Mouse (Mus musculus): ENCODE results near the gene Tcf12. TPM values are rescaled to one million over a fixed set of nuclear protein-coding genes. Genes with fewer than 3 reads are reported as not detected.

Tcf12 gene
- total RNA-seq, 2 experiments from 2014 or later: 36.2 to 105 TPM

DNA sequence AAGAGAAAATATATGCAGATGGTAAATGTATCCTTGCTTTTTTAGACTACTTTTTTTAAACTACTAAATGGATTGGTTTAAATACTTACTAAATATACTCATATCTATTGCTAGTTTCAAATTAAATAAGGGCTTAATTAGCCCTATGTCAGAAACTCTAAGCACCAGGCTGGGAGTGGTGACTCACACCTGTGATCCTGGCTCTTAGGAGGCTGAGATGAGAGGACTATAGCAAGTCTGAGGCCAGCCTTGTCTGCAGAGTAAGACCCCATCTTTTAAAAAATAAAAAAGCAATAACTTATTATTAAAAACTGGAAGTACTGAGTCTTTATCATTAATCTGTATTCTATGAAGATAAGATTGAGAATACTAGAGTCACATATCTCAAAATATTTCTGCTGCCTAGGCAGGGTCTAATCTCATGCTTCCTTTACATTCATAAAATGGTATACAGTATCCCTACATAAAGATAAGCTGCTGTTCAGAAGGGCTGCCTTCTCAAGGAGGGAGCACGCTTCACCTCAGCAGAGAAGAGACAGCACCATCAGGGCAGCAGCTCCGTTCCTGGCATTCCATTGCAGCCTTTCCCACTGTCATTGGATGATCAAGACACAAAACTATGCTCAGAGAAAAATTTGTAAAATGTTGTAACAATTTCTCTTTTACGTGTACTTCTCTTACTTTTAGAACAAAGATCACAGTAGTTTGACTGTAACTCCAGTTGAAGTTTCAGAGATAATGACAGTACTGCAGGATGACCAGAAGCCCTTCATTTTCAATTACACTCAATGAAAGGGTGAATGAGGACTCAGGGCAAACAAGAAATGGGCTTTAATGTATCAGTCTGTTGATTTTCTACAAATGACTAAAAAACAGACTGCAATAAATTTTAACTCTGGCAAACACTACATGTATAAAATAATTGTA, 181.0 kb downstream of the Tcf12 start:
- ATAC-seq (replicated peaks; ENCODE audit: poor library complexity): peak; percentile 39; the same call in 1 of the 2 replicates

DNA sequence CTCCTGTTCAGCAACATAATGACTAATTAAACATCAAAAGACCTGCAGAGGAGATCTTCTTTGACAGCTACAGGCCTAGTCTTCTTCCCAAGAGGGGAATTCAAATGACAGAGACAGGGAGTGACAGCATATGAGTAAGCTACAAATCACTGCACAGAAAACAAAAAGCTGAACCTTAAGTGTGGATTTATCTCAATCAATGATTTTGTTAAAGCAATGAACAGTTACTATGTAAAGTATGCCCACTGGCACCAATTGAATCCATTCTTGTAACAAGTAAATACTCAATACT, 195.1 kb downstream of the Tcf12 start:
- ATAC-seq (replicated peaks; ENCODE audit: poor library complexity): no peak

DNA sequence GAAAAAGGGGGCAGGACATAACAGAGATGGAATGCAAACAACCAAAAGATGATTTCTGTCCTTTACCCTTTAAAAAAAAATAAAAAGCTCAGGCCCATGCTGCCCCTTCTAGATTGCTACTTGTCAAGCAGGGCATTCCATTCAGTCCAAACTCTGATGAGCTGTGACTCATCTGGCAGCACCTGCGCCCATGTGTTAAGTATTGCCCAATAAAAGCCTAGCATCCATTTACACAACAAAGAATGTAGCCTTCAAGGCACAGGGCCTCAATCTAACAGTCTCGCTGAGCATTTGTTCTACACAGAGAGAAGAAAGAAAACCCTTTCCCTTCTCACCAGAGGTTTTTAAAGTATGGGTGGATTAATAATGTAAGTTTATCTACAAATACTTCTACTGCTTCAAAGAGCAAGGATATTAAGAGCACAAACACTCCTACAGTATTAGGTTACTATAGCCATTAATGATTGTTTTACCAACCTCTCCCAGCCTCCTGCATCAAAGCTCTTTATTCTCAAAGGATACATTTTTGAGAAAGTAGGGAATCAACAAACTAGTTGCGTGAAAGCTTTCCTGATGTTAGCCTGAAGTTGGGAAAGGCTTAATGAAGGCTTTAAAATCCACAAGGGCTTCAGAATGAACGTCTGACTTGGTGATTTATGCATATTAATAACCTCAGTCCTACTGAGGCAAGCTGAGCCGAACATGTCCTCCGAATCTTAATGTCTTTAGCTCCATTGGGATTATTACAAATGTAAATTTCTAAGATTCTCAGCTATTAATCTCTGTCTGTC, 195.6 kb downstream of the Tcf12 start:
- no peak for ATAC-seq (replicated peaks; ENCODE audit: poor library complexity)

DNA sequence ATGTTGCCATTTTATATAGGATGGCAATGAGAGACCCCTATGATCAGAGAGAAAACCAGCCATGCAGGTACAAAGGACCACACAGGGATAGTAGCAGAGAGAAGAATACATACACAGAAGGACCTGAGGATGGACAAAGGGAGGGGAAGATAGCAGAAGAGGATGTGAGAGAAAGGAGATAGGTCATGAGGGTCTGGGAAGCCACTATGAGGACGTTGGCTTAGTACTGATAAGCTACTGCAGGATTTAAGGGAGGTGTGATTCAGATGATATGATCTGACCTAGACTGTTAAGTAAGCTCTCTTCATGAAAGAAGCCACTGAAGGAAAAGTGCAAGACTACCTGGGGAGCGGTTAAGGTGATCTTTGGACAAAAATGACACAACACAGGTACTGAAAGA, 205.1 kb downstream of the Tcf12 start:
- ATAC-seq (replicated peaks; ENCODE audit: poor library complexity): no peak

DNA sequence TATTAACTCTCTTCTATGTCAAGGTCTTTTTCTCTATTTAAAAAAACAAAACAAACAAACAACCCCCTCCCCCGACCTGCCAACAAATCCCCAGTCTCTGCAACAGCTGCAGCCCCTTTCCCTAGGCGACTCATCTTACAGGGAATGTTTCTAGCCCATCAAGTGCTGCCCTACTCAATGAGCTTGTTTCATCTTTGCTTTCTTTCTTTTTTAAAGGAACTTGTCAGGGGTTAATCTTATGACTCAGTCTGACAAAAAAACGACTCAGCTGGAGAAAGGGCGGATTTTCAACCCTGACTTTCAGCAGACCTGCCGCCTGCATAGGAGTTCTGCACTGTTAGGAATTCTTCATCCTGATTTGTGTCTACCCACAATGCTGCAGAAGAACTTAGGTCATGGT, 212.8 kb downstream of the Tcf12 start:
- ATAC-seq (replicated peaks; ENCODE audit: poor library complexity): no peak

DNA sequence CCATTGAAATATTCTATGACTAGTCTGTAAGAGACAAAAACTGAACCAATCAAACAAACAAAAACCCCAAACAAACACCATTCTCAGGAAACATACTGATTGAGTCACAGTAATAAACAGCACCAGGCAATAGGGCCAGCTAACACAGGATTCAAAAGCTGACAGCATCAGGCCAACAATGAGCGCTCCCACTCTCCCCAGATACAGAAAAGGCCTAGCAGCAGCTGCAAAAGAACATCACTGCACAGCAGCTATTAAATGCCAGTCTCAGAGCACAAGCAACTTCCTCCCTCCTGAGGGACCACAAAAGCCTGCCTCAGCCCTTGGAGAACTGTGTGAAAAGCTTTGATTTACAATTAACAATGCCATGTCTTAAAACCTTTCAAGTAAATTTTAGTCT, 214.3 kb downstream of the Tcf12 start:
- no peak for ATAC-seq (replicated peaks; ENCODE audit: poor library complexity)

DNA sequence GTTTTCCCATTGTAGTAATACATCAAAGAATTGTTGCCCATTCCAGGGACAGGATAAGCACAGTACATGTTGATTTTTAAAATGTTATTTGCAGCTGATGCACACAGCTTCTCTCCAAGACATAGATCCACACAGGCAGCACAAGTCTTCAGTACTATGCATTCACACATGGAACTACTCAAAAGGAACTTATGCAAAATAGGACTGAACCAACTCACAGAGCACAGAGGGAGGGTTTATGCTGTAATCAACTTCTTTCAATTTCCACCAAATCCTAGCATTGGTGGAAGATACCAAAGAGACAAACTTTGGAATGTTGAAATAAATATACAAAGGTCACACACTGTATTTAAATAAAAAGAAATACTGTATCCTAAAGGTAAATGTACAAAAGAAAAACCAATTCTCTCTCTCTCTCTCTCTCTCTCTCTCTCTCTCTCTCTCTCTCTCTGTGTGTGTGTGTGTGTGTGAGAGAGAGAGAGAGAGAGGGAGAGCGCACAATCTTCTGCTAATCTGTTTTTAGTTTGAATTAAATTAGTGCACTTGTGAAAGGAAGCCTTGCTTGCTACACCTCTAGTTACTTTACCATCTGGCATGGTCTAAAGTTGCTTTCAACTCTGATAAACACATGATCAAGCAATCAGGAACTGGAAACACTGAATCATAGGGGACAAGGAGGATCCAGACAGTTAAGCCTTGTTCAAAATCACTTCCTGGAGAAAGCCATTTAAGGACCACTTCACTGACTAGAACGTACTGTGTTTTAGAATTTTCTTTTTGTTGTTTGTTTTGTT, 215.5 kb downstream of the Tcf12 start:
- ATAC-seq (replicated peaks; ENCODE audit: poor library complexity): peak; percentile 83

DNA sequence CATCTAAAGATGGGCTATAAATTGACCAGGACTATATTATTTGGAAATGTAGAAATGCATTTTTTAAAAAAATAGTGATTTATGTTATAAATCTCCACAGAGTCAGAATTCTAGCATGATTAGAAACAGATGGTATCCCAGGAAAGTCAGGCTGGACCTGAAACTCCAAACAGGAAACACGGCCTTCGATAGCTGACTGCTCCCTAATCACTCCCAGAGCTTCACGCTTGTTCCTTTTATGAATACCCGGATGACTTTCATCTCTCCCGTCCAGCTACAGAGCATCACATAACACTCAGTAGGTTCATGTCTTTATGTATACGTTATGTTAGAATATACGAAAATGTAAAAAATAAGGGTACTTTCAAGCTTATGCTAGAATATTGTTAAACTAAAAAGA, 216.4 kb downstream of the Tcf12 start:
- no peak for ATAC-seq (replicated peaks; ENCODE audit: poor library complexity)

DNA sequence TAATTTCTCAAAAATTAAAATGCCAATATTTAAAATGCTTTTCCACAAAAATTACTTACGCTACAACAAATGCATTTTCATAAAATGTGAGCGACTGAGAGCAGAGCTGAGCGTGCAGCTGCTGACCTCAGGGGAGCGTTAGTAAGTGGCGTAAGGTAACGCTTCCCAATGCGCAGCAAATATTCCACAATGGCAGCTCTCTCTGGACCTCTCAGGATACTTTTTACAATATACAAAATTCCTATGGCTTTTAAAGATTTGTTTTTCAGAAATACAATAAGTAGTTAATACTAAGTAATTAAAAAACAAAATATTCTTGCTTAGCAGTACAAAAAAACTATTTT, 216.8 kb downstream of the Tcf12 start:
- ATAC-seq (replicated peaks; ENCODE audit: poor library complexity): no peak

DNA sequence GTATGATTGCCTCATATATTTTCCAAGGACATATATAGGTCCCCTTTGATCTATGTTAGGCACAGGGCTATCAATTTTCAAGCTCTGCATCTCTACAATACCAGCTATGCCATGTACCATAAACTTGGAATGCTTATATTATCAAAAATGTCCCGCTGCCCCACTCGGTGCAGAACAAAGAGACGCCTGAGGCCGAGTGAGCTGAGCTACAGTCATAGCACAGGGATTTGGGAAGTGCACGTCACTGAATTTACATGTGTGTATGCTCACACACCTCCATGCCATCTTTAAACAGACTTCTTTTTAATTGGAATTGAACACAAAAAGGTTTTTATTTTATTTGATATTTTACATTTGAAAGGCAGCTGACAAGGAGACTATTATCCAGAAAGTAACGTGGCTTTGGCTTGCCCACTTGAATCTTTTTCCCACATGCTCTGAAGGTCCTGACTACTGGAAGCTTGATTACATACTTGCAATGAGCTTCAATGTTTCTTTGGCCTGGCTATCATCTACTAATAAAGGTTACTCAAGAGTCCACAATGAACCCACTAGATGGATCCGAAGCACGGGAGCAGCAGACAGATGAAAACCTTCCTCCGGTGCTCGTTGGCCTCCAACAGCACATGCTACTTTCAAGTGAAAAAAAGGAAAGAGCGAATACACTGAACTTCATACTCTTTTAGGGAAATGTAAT, 217.3 kb downstream of the Tcf12 start:
- ATAC-seq (replicated peaks; ENCODE audit: poor library complexity): no peak

DNA sequence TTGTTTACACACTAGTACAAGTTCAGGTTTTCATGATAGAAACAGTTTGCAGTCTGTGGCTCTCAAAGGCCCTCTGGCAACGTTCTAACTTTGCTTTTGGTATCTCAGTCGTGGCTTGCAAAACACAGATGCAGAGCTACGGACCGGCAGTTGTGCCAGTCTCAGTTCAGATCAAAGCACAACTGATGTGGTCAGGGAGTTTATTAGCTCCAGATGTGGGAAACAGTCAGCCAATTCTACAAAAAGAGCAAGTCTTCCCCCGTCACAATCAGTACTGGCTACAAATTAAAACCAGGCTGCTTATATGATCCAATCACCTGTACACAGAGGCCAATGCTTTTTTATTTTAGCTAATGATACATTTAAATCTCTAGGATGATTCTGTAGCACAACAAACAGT, 223.2 kb downstream of the Tcf12 start:
- ATAC-seq (replicated peaks; ENCODE audit: poor library complexity): no peak

DNA sequence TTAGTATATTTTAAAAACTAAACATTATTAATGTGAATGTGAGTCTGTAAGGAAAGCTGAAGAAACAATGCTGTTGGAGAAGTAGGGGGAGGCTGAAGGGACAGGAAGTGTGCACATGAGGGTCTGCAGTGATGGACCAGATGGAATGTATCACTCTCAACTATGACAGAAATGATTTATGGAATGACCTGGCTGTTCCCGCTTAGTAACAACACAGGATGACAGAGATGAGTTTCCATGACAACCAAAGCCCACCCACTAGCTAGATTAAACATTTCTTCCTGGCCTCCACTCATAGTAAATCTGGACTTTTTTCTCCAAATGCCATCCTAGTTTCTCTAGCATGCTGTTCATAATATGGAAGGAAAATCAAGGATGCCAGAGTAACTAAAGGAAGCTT, 231.0 kb downstream of the Tcf12 start:
- no peak for ATAC-seq (replicated peaks; ENCODE audit: poor library complexity)

DNA sequence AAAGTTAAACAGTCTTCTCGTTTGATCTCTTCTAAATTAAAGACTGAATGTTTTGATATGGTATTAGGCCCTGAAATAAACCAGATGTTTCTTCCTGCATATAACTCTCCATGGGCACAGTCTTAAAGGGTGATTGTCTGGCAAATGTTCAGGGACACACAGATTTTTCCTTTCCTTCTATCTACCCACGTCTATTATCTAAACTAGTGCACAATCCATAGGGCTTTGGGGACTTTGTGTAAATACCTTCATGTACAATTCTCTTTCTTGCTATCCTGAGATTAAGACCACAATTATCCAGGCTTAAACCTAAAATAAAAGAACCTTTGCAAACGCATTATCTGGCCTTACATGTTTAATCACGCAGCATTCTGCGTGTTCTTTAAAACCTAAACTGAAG, 231.7 kb downstream of the Tcf12 start:
- ATAC-seq (replicated peaks; ENCODE audit: poor library complexity): no peak

DNA sequence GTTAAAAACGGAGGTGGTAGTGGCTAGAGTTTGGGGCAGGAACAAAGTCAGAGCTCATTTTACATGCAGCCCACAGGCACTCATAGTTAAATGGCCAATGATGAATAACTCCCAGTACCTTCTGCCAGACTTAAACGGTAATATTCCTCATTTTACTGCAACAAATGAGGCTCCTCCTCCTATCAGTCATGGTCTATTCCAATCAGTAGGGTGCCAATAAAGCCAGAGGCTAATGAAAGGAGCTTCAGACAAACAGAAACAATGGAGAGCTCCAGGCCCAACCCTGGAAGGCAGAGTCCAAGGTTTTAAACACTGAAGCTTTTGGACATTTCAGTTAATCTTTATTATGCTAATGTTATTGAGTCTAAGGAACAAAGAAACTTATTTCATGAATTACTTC, 232.3 kb downstream of the Tcf12 start:
- ATAC-seq (replicated peaks; ENCODE audit: poor library complexity): no peak

DNA sequence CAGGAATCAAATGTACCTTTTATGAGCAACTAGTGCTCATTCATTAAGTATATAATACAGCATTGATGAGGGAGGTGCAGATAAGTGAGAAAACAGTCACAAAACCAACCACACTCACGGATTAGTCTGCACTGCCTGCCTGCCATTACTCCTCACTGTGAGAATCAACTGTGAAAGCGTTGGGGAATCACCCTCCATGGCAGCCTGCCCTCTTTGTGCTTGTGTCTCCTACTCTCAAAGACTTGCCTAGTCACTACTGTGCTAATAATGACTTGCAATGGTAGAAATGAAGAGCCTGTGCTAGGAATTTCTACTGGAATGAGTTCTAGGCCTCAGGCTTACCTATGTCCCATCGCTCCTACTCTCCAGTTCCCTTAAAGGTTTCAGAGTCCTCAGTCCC, 233.8 kb downstream of the Tcf12 start:
- no peak for ATAC-seq (replicated peaks; ENCODE audit: poor library complexity)

DNA sequence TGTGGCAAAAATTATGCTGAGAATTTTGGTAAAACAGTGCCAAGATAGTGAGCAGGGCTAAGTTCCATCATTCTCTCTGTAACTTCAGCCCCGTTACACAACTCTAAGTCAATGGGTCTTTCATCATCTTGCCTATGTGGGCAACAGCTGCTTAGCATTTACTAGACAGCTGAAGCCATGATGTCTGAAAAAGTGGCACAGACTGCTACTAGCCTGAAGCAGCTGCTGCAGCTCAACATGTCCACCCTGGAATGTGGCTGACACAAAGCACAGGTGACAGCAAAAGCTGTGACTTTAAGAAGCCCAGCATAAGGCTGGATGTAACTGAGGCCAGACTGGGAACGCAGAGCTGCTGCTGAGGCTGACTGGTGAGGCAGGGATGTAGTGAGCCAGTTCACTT, 236.9 kb downstream of the Tcf12 start:
- no peak for ATAC-seq (replicated peaks; ENCODE audit: poor library complexity)

DNA sequence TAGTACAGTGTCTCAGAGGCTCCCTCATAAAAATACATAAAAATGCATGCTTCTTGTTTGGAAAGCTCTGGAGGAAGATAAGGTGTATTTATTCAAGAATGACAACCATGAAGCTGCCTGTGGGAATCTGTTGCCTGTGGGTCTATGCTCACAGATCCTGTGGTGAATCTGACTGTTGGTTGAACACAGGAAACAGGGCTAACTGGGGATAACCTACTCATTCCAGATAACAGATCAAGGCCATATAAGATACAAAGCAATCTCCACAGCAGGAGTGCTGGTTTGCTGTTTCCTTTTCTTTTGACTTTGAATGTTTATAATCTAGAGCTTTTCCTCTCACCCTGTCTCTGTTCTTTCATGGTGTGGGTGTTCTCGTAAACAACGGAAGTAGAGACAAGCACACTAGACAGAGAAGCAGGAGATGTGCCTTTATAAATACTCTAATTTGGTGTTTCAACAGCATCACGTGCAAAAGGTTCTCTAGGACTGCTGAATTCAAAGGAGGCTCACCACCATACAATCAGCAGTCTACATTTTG, 237.6 kb downstream of the Tcf12 start:
- 0 out of 2 replicates have a peak, but pooled peaks have one; percentile 29 for ATAC-seq (replicated peaks; ENCODE audit: poor library complexity)

DNA sequence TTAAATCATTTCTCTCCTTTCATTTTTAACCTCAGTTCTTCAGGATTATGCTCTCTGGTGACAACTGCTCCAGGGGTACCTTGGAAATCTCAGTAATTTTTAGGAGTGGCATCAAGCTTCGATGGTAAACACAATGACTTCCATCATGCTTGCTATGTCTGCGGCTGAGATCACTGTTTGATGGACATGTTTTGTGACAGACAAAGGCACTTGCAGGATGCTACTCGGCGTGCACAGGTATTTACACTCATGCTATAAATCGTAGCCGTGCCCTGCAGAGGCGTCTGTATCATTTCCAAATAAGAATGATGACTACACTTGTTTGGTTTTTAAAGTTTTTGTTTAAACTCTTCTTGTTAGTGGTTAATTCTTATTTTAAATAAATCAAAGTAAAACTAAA, 248.3 kb downstream of the Tcf12 start:
- no peak for ATAC-seq (replicated peaks; ENCODE audit: poor library complexity)

DNA sequence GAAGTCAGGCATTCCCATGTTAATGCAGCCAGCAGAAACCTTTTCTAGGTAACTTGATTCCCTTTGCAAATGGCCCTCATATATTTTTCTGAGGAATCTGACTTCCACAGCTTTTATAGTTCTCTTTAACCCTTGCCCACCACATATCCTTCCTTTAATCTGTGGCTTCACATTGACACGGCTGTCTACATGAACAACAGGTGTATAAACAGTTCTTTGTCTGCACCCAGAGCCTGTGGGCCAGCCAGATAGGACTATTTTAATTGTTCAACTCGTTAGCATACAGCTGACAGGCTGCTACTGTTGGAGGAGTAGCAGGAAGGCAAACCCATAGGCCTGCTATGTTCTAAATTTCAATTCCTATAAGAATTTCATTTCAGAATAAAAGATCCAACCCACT, 250.0 kb downstream of the Tcf12 start:
- ATAC-seq (replicated peaks; ENCODE audit: poor library complexity): no peak

DNA sequence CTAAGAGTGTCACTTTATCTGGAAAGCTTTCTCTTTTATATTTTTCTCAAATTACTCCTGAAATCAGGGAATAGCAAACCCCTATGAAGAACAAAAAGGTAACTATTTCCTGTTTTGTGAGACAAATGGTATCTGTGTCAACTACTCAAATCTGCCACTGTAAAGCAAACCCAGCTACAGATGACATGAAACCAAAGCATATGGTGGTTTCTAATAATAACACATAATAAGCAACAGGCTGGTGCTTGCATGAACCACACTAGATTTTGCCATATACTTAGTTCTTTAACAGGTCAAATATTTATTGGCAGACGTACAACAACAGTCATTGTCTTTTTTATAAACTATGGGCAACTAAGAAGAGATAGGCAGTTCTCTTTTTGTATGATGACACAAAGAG, 253.7 kb downstream of the Tcf12 start:
- ATAC-seq (replicated peaks; ENCODE audit: poor library complexity): no peak

DNA sequence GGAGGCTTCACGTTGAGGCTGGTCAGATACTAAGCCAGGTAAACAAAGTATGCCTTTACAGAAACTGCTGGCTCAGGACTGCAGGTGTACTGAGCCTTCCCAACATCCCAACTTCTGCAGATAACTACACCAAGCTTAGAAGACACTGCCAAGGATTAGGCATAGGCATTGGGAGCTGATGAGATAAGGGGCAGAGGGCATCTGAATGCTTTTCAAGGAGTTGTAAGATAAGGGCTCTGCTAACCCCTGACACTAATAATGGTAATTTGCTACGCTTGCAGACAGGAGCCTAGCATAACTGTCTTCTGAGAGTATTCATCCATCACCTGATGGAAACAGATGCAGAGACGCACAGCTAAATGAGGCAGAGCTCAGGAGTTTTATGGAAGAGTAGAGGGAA, 257.8 kb downstream of the Tcf12 start:
- ATAC-seq (replicated peaks; ENCODE audit: poor library complexity): peak; percentile 54
